Mouse (Mus musculus): Measurements from ENCODE around the gene Vmp1. TPM values are rescaled to one million over a fixed set of nuclear protein-coding genes. Genes with fewer than 3 reads are reported as not detected.

Vmp1 gene
- polyA plus RNA-seq, 1 experiment from 2014 or later = 103 TPM

DNA sequence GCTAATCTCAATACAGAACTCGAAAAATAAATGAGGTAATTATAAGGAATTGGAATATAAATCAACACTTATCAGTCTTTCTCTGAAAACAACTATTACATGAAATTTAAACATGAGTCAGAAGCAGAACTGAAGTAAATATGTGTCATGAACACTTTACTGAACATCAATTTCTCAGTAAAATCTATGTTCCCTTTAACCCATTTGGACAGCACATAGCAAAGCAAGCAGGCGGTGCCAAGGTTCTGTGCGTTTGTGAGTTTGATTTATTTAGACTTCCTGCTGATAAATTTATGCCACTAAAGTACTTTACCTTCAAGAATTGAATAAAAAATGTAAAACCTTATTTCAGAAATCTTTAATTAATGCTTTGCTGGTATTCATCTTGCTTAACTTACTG lies 54.2 kb downstream of the Vmp1 start:
- ATAC-seq = no peak
- H3K4me1 ChIP-seq (replicated peaks; ENCODE audit: control insufficient read depth, insufficient read depth, low read length) = no peaks in the 10 kb centered on the region
- no peak overlapping the region for H3K27ac ChIP-seq (ENCODE audit: low read length)
- H3K27me3 ChIP-seq (replicated peaks; ENCODE audit: control insufficient read depth, insufficient read depth, low read length) = no peaks in the 10 kb centered on the region
- H3K36me3 ChIP-seq (ENCODE audit: control insufficient read depth, insufficient read depth) = no peaks in the 10 kb centered on the region
- 86% methylated on average over 3 of the region's 3 CpGs for WGBS
- no peaks in the 10 kb centered on the region for H3K9me3 ChIP-seq (ENCODE audit: control insufficient read depth, low read length)
- no peak overlapping the region for H3K9ac ChIP-seq (replicated peaks; ENCODE audit: low read depth, low read length)
- no peak overlapping the region for H3K4me3 ChIP-seq (replicated peaks; ENCODE audit: low read length)
- H3K4me2 ChIP-seq (ENCODE audit: low read length) = no peak overlapping the region

- no peaks in the 10 kb centered on the region for H3K27me3 ChIP-seq (replicated peaks; ENCODE audit: control insufficient read depth, insufficient read depth, low read length)
- H3K9me3 ChIP-seq (ENCODE audit: control insufficient read depth, low read length) = no peaks in the 10 kb centered on the region
- 84% methylated on average over 2 of the region's 2 CpGs for WGBS
- H3K27ac ChIP-seq (ENCODE audit: low read length) = no peak overlapping the region
- H3K36me3 ChIP-seq (ENCODE audit: control insufficient read depth, insufficient read depth) = no peaks in the 10 kb centered on the region
- H3K4me3 ChIP-seq (replicated peaks; ENCODE audit: low read length) = no peak overlapping the region
- H3K4me1 ChIP-seq (replicated peaks; ENCODE audit: control insufficient read depth, insufficient read depth, low read length) = no peaks in the 10 kb centered on the region
- no peak for ATAC-seq
- H3K9ac ChIP-seq (replicated peaks; ENCODE audit: low read depth, low read length) = no peak overlapping the region
- H3K4me2 ChIP-seq (ENCODE audit: low read length) = no peak overlapping the region
Observed at GRCm38 (mm10) chr11:86628448-86628847, 55.2 kb downstream of the Vmp1 start.

GRCm38 (mm10) chr11:86627649-86628048 lies 56.0 kb downstream of the Vmp1 start:
- Histone ChIP-seq H3K9me3 (ENCODE audit: control insufficient read depth, low read length) (no peaks in the 10 kb centered on the region), H3K36me3 (ENCODE audit: control insufficient read depth, insufficient read depth) (no peaks in the 10 kb centered on the region), H3K9ac (replicated peaks; ENCODE audit: low read depth, low read length) (no peak overlapping the region), H3K27ac (ENCODE audit: low read length) (no peak overlapping the region), H3K27me3 (replicated peaks; ENCODE audit: control insufficient read depth, insufficient read depth, low read length) (no peaks in the 10 kb centered on the region), H3K4me3 (replicated peaks; ENCODE audit: low read length) (no peak overlapping the region), H3K4me1 (replicated peaks; ENCODE audit: control insufficient read depth, insufficient read depth, low read length) (no peaks in the 10 kb centered on the region), H3K4me2 (ENCODE audit: low read length) (no peak overlapping the region)
- ATAC-seq = no peak

DNA sequence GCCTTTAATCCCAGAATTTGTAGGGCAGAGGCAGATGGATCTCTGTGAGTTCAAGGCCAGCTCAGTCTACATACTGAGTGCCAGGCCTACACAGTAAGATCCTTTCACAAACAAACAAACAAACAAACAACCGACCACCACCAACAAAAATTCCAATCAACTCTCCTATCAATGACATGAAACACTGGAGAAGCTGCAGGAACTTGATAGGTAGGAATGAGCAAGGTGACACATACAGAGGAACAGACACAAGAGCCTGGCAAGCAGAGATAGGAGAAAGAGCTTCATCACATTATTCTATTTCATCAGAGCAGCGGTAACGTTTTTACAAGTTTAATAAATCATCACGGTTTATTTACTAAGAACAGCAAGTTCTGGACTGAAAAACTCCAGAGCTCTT lies 56.9 kb downstream of the Vmp1 start:
- Histone ChIP-seq H3K36me3 (ENCODE audit: control insufficient read depth, insufficient read depth) (no peaks in the 10 kb centered on the region), H3K4me1 (replicated peaks; ENCODE audit: control insufficient read depth, insufficient read depth, low read length) (no peaks in the 10 kb centered on the region), H3K27me3 (replicated peaks; ENCODE audit: control insufficient read depth, insufficient read depth, low read length) (no peaks in the 10 kb centered on the region), H3K27ac (ENCODE audit: low read length) (no peak overlapping the region), H3K4me2 (ENCODE audit: low read length) (no peak overlapping the region), H3K9ac (replicated peaks; ENCODE audit: low read depth, low read length) (no peak overlapping the region), H3K9me3 (ENCODE audit: control insufficient read depth, low read length) (no peaks in the 10 kb centered on the region), H3K4me3 (replicated peaks; ENCODE audit: low read length) (no peak overlapping the region)
- no peak for ATAC-seq
- 94% methylated on average over 4 of the region's 4 CpGs for WGBS

- Histone ChIP-seq H3K4me2 (ENCODE audit: low read length) (no peak overlapping the region), H3K4me3 (replicated peaks; ENCODE audit: low read length) (no peak overlapping the region), H3K9ac (replicated peaks; ENCODE audit: low read depth, low read length) (no peak overlapping the region), H3K4me1 (replicated peaks; ENCODE audit: control insufficient read depth, insufficient read depth, low read length) (no peaks in the 10 kb centered on the region), H3K36me3 (ENCODE audit: control insufficient read depth, insufficient read depth) (no peaks in the 10 kb centered on the region), H3K9me3 (ENCODE audit: control insufficient read depth, low read length) (no peaks in the 10 kb centered on the region), H3K27me3 (replicated peaks; ENCODE audit: control insufficient read depth, insufficient read depth, low read length) (no peaks in the 10 kb centered on the region), H3K27ac (ENCODE audit: low read length) (no peak overlapping the region)
- 77% methylated on average over 5 of the region's 5 CpGs for WGBS
- no peak for ATAC-seq
Observed at GRCm38 (mm10) chr11:86624237-86624941, 59.2 kb downstream of the Vmp1 start.

DNA sequence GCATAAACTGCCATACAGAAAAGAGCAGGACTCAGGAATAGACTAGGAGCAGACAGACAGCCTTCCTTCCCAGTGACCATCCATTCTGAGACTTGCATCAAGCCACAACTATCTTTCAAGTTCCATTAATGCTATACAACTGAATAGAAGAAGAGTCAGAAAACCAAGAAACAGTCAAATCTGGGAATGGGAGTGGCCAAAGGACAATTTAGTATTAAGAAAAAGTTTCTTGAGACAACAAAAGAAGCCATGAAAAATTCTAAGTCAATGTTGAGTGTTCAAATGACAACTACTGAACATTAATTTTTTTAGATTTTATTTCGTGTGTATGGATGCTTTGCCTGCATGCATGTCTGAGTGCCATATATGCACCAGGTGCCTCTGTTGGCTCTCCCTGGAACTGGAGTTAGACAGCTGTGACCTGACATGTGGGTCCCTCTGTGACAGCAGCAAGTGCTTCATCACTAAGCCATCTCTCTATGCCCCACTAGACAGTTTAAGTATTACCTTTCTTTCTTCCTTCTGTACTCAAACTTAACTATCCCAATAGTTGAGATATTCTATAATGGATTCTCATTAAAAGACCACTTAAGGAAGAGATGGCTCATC lies 60.1 kb downstream of the Vmp1 start:
- no peaks in the 10 kb centered on the region for H3K9me3 ChIP-seq (ENCODE audit: control insufficient read depth, low read length)
- no peak overlapping the region for H3K4me2 ChIP-seq (ENCODE audit: low read length)
- H3K27me3 ChIP-seq (replicated peaks; ENCODE audit: control insufficient read depth, insufficient read depth, low read length) = no peaks in the 10 kb centered on the region
- WGBS = 97% methylated on average over 1 of the region's 1 CpGs
- no peak for ATAC-seq
- H3K4me3 ChIP-seq (replicated peaks; ENCODE audit: low read length) = no peak overlapping the region
- H3K4me1 ChIP-seq (replicated peaks; ENCODE audit: control insufficient read depth, insufficient read depth, low read length) = no peaks in the 10 kb centered on the region
- H3K36me3 ChIP-seq (ENCODE audit: control insufficient read depth, insufficient read depth) = no peaks in the 10 kb centered on the region
- H3K9ac ChIP-seq (replicated peaks; ENCODE audit: low read depth, low read length) = no peak overlapping the region
- H3K27ac ChIP-seq (ENCODE audit: low read length) = no peak overlapping the region

- no peaks in the 10 kb centered on the region for H3K36me3 ChIP-seq (ENCODE audit: control insufficient read depth, insufficient read depth)
- H3K9me3 ChIP-seq (ENCODE audit: control insufficient read depth, low read length) = no peaks in the 10 kb centered on the region
- ATAC-seq = no peak
- H3K27me3 ChIP-seq (replicated peaks; ENCODE audit: control insufficient read depth, insufficient read depth, low read length) = no peaks in the 10 kb centered on the region
- 59% methylated on average over 1 of the region's 1 CpGs for WGBS
- H3K9ac ChIP-seq (replicated peaks; ENCODE audit: low read depth, low read length) = no peak overlapping the region
- no peaks in the 10 kb centered on the region for H3K4me1 ChIP-seq (replicated peaks; ENCODE audit: control insufficient read depth, insufficient read depth, low read length)
- no peak overlapping the region for H3K27ac ChIP-seq (ENCODE audit: low read length)
- no peak overlapping the region for H3K4me3 ChIP-seq (replicated peaks; ENCODE audit: low read length)
- no peak overlapping the region for H3K4me2 ChIP-seq (ENCODE audit: low read length)
Observed at GRCm38 (mm10) chr11:86622191-86622912, 61.3 kb downstream of the Vmp1 start.

GRCm38 (mm10) chr11:86621139-86621538 lies 62.5 kb downstream of the Vmp1 start:
- H3K4me3 ChIP-seq (replicated peaks; ENCODE audit: low read length) = no peak overlapping the region
- H3K27me3 ChIP-seq (replicated peaks; ENCODE audit: control insufficient read depth, insufficient read depth, low read length) = no peaks in the 10 kb centered on the region
- H3K4me1 ChIP-seq (replicated peaks; ENCODE audit: control insufficient read depth, insufficient read depth, low read length) = no peaks in the 10 kb centered on the region
- ATAC-seq = no peak
- no peak overlapping the region for H3K27ac ChIP-seq (ENCODE audit: low read length)
- H3K4me2 ChIP-seq (ENCODE audit: low read length) = no peak overlapping the region
- WGBS = 97% methylated on average over 13 of the region's 13 CpGs
- H3K9ac ChIP-seq (replicated peaks; ENCODE audit: low read depth, low read length) = no peak overlapping the region
- no peaks in the 10 kb centered on the region for H3K9me3 ChIP-seq (ENCODE audit: control insufficient read depth, low read length)
- H3K36me3 ChIP-seq (ENCODE audit: control insufficient read depth, insufficient read depth) = no peaks in the 10 kb centered on the region

DNA sequence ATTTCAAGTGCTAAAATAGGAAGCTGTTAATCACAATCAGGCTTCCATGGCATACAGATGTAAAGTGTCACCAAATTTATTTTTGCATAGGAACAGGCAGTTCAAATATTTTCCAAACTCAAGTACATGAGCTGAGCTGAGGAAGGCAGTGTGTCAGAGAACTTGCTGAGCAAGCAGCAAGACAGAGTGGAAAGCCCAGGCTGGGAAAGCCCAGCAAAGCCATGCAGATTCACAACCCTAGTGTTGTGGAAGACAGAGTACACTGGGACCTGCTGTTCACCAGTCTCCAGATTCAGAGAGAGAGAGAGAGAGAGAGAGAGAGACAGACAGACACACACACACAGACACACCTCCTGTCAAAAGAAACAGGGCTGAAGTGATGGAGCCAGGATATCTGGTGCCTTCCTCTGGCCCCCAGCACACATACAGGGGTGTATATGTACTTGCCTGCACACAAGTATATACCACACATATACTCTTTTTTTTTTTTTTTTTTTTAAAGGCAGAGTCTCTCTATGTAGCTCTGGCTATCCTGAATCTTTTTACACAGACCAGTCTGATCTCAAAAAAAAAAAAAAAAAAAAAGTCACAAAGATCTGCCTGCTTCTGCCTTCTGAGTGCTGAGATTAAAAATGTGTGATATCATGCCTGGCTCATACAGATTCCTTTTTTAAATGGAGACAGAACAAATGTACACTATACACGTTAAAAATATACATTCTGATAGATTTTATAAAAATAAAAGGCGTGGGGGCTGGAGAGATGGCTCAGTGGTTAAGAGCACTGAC lies 64.9 kb downstream of the Vmp1 start:
- ATAC-seq = no peak
- WGBS = 88% methylated on average over 2 of the region's 2 CpGs
- no peak overlapping the region for H3K27ac ChIP-seq (ENCODE audit: low read length)

More for the DNA sequence above, 64.9 kb downstream of the Vmp1 start:
- no peaks in the 10 kb centered on the region for H3K9me3 ChIP-seq (ENCODE audit: control insufficient read depth, low read length)
- no peak overlapping the region for H3K9ac ChIP-seq (replicated peaks; ENCODE audit: low read depth, low read length)
- no peak overlapping the region for H3K4me2 ChIP-seq (ENCODE audit: low read length)
- H3K36me3 ChIP-seq (ENCODE audit: control insufficient read depth, insufficient read depth) = no peaks in the 10 kb centered on the region
- no peaks in the 10 kb centered on the region for H3K27me3 ChIP-seq (replicated peaks; ENCODE audit: control insufficient read depth, insufficient read depth, low read length)
- no peaks in the 10 kb centered on the region for H3K4me1 ChIP-seq (replicated peaks; ENCODE audit: control insufficient read depth, insufficient read depth, low read length)
- no peak overlapping the region for H3K4me3 ChIP-seq (replicated peaks; ENCODE audit: low read length)
